Mouse (Mus musculus): ENCODE measurements around the gene Ndufaf8. TPM values are rescaled to one million over a fixed set of nuclear protein-coding genes. Genes with fewer than 3 reads are reported as not detected.

Ndufaf8 gene
- total and polyA plus RNA-seq, 2 experiments: 13.7 to 55.4 TPM

GRCm38 (mm10) chr11:120067834-120068233 lies 30.9 kb upstream of the Ndufaf8 start:
- TF ChIP-seq CTCF (IDR thresholded peaks at IDR 0.05; ENCODE audit: low read depth, low read length) (no peak), POLR2A (IDR thresholded peaks at IDR 0.05; ENCODE audit: extremely low read depth, insufficient read depth, low read length) (no peak)
- no peak overlapping the region for H3K27ac ChIP-seq (replicated peaks; ENCODE audit: insufficient read depth, low read depth, low read length)
- H3K4me1 ChIP-seq (ENCODE audit: control insufficient read depth, insufficient read depth, low read length): no peaks in the 10 kb centered on the region
- WGBS: 90% methylated on average over 17 of the region's 17 CpGs
- H3K79me2 ChIP-seq (ENCODE audit: control insufficient read depth, insufficient read depth, low read length): no peaks in the 10 kb centered on the region
- DNase-seq (ENCODE audit: extremely low read depth, low read depth, low spot score): no peak
- H3K4me3 ChIP-seq (ENCODE audit: insufficient read depth, low read depth, low read length): no peak overlapping the region
- H3K9ac ChIP-seq (ENCODE audit: low read depth, low read length): no peak overlapping the region
- no peaks in the 10 kb centered on the region for H3K36me3 ChIP-seq (ENCODE audit: control insufficient read depth, insufficient read depth, low read length)
- H3K27me3 ChIP-seq (ENCODE audit: control insufficient read depth, insufficient read depth, low read length): no peaks in the 10 kb centered on the region

GRCm38 (mm10) chr11:120069261-120069660 lies 29.5 kb upstream of the Ndufaf8 start:
- Histone ChIP-seq H3K36me3 (ENCODE audit: control insufficient read depth, insufficient read depth, low read length) (no peaks in the 10 kb centered on the region), H3K4me3 (ENCODE audit: insufficient read depth, low read depth, low read length) (no peak overlapping the region), H3K4me1 (ENCODE audit: control insufficient read depth, insufficient read depth, low read length) (no peaks in the 10 kb centered on the region), H3K27ac (replicated peaks; ENCODE audit: insufficient read depth, low read depth, low read length) (no peak overlapping the region), H3K9ac (ENCODE audit: low read depth, low read length) (no peak overlapping the region), H3K27me3 (ENCODE audit: control insufficient read depth, insufficient read depth, low read length) (no peaks in the 10 kb centered on the region), H3K79me2 (ENCODE audit: control insufficient read depth, insufficient read depth, low read length) (no peaks in the 10 kb centered on the region)
- 87% methylated on average over 11 of the region's 11 CpGs for WGBS
- TF ChIP-seq CTCF (IDR thresholded peaks at IDR 0.05; ENCODE audit: low read depth, low read length): no peak
- TF ChIP-seq POLR2A (IDR thresholded peaks at IDR 0.05; ENCODE audit: extremely low read depth, insufficient read depth, low read length): no peak
- no peak for DNase-seq (ENCODE audit: extremely low read depth, low read depth, low spot score)

GRCm38 (mm10) chr11:120070286-120070930 lies 28.3 kb upstream of the Ndufaf8 start:
- no peak for DNase-seq (ENCODE audit: extremely low read depth, low read depth, low spot score)
- Histone ChIP-seq H3K4me1 (ENCODE audit: control insufficient read depth, insufficient read depth, low read length) (no peaks in the 10 kb centered on the region), H3K27ac (replicated peaks; ENCODE audit: insufficient read depth, low read depth, low read length) (no peak overlapping the region), H3K9ac (ENCODE audit: low read depth, low read length) (no peak overlapping the region), H3K36me3 (ENCODE audit: control insufficient read depth, insufficient read depth, low read length) (no peaks in the 10 kb centered on the region), H3K4me3 (ENCODE audit: insufficient read depth, low read depth, low read length) (no peak overlapping the region), H3K79me2 (ENCODE audit: control insufficient read depth, insufficient read depth, low read length) (no peaks in the 10 kb centered on the region), H3K27me3 (ENCODE audit: control insufficient read depth, insufficient read depth, low read length) (no peaks in the 10 kb centered on the region)
- TF ChIP-seq POLR2A (IDR thresholded peaks at IDR 0.05; ENCODE audit: extremely low read depth, insufficient read depth, low read length) (no peak), CTCF (IDR thresholded peaks at IDR 0.05; ENCODE audit: low read depth, low read length) (no peak)
- 98% methylated on average over 26 of the region's 27 CpGs for WGBS

- 78% methylated on average over 12 of the region's 12 CpGs for WGBS
- no peak overlapping the region for H3K27ac ChIP-seq (replicated peaks; ENCODE audit: insufficient read depth, low read depth, low read length)
- H3K79me2 ChIP-seq (ENCODE audit: control insufficient read depth, insufficient read depth, low read length): no peaks in the 10 kb centered on the region
Observed at GRCm38 (mm10) chr11:120071065-120071464, 27.7 kb upstream of the Ndufaf8 start.

GRCm38 (mm10) chr11:120071731-120072320 lies 26.9 kb upstream of the Ndufaf8 start:
- H3K4me1 ChIP-seq (ENCODE audit: control insufficient read depth, insufficient read depth, low read length): no peaks in the 10 kb centered on the region
- H3K27ac ChIP-seq (replicated peaks; ENCODE audit: insufficient read depth, low read depth, low read length): no peak overlapping the region
- H3K79me2 ChIP-seq (ENCODE audit: control insufficient read depth, insufficient read depth, low read length): no peaks in the 10 kb centered on the region
- TF ChIP-seq CTCF (IDR thresholded peaks at IDR 0.05; ENCODE audit: low read depth, low read length) (no peak), POLR2A (IDR thresholded peaks at IDR 0.05; ENCODE audit: extremely low read depth, insufficient read depth, low read length) (no peak)
- no peaks in the 10 kb centered on the region; the same call in 1 of the 2 replicates for H3K36me3 ChIP-seq (ENCODE audit: control insufficient read depth, insufficient read depth, low read length)
- DNase-seq (ENCODE audit: extremely low read depth, low read depth, low spot score): no peak
- H3K27me3 ChIP-seq (ENCODE audit: control insufficient read depth, insufficient read depth, low read length): no peaks in the 10 kb centered on the region
- no peak overlapping the region for H3K4me3 ChIP-seq (ENCODE audit: insufficient read depth, low read depth, low read length)
- H3K9ac ChIP-seq (ENCODE audit: low read depth, low read length): no peak overlapping the region
- 93% methylated on average over 7 of the region's 7 CpGs for WGBS

More at GRCm38 (mm10) chr11:120071065-120071464, 27.7 kb upstream of the Ndufaf8 start:
- Histone ChIP-seq H3K4me1 (ENCODE audit: control insufficient read depth, insufficient read depth, low read length) (no peaks in the 10 kb centered on the region), H3K36me3 (ENCODE audit: control insufficient read depth, insufficient read depth, low read length) (no peaks in the 10 kb centered on the region), H3K4me3 (ENCODE audit: insufficient read depth, low read depth, low read length) (no peak overlapping the region), H3K9ac (ENCODE audit: low read depth, low read length) (no peak overlapping the region), H3K27me3 (ENCODE audit: control insufficient read depth, insufficient read depth, low read length) (no peaks in the 10 kb centered on the region)
- no peak for DNase-seq (ENCODE audit: extremely low read depth, low read depth, low spot score)
- no peak for TF ChIP-seq POLR2A (IDR thresholded peaks at IDR 0.05; ENCODE audit: extremely low read depth, insufficient read depth, low read length)
- TF ChIP-seq CTCF (IDR thresholded peaks at IDR 0.05; ENCODE audit: low read depth, low read length): no peak
